Mouse (Mus musculus): Measurements from ENCODE around the gene Gm20388. TPM values are rescaled to one million over a fixed set of nuclear protein-coding genes. Genes with fewer than 3 reads are reported as not detected.

Gm20388 gene
- polyA plus RNA-seq, 1 experiment from 2014 or later: 5.5 TPM

GRCm38 (mm10) chr8:121089631-121090380 is 1179.2 kb downstream of the Gm20388 start:
- no peak for ATAC-seq (ENCODE audit: borderline replicate concordance, extremely low read depth, low FRiP score, low TSS enrichment)
- H3K36me3 ChIP-seq: no peaks in the 10 kb centered on the region
- H3K4me1 ChIP-seq: peaks cover 40% of the 10 kb centered on the region
- peak overlapping the region; percentile 78 for H3K4me2 ChIP-seq
- H3K9me3 ChIP-seq: no peaks in the 10 kb centered on the region
- peak overlapping the region; percentile 73 for H3K4me3 ChIP-seq
- H3K27me3 ChIP-seq: peaks cover 86% of the 10 kb centered on the region
- H3K27ac ChIP-seq: peak overlapping the region; percentile 69
- peak overlapping the region; percentile 51 for H3K9ac ChIP-seq
- WGBS: 10% methylated on average over 32 of the region's 32 CpGs

- Histone ChIP-seq H3K27ac (peak overlapping the region; percentile 69), H3K4me1 (peaks cover 40% of the 10 kb centered on the region), H3K36me3 (no peaks in the 10 kb centered on the region), H3K9me3 (no peaks in the 10 kb centered on the region), H3K4me3 (peak overlapping the region; percentile 11; the same call in 1 of the 2 replicates), H3K4me2 (peak overlapping the region; percentile 78), H3K27me3 (peaks cover 77% of the 10 kb centered on the region), H3K9ac (peak overlapping the region; percentile 51; the same call in 1 of the 2 replicates)
- WGBS: 4% methylated on average over 1 of the region's 1 CpGs
- ATAC-seq (ENCODE audit: borderline replicate concordance, extremely low read depth, low FRiP score, low TSS enrichment): peak; percentile 28; the same call in 1 of the 2 replicates
Observed at GRCm38 (mm10) chr8:121090716-121091115, 1180.1 kb downstream of the Gm20388 start.

GRCm38 (mm10) chr8:121092141-121092540 is 1181.5 kb downstream of the Gm20388 start:
- Histone ChIP-seq H3K27me3 (peaks cover 62% of the 10 kb centered on the region), H3K36me3 (peaks cover 2% of the 10 kb centered on the region), H3K27ac (peak overlapping the region; percentile 69), H3K4me2 (no peak overlapping the region), H3K4me3 (no peak overlapping the region), H3K4me1 (peaks cover 40% of the 10 kb centered on the region), H3K9ac (no peak overlapping the region), H3K9me3 (no peaks in the 10 kb centered on the region)
- ATAC-seq (ENCODE audit: borderline replicate concordance, extremely low read depth, low FRiP score, low TSS enrichment): peak; percentile 46; the same call in 1 of the 2 replicates
- WGBS: 20% methylated on average over 6 of the region's 6 CpGs

GRCm38 (mm10) chr8:121092627-121093026 is 1182.0 kb downstream of the Gm20388 start:
- H3K4me1 ChIP-seq: peaks cover 40% of the 10 kb centered on the region
- ATAC-seq (ENCODE audit: borderline replicate concordance, extremely low read depth, low FRiP score, low TSS enrichment): peak; percentile 44
- peaks cover 60% of the 10 kb centered on the region for H3K27me3 ChIP-seq
- no peak overlapping the region for H3K9ac ChIP-seq
- peak overlapping the region; percentile 26; the same call in 1 of the 2 replicates for H3K4me2 ChIP-seq
- H3K4me3 ChIP-seq: no peak overlapping the region
- WGBS: 1% methylated on average over 16 of the region's 16 CpGs
- H3K27ac ChIP-seq: 0 out of 2 replicates have a peak overlapping the region, but pooled peaks have one; percentile 69
- H3K9me3 ChIP-seq: no peaks in the 10 kb centered on the region
- peaks cover 5% of the 10 kb centered on the region for H3K36me3 ChIP-seq

GRCm38 (mm10) chr8:121093496-121093895 is 1182.9 kb downstream of the Gm20388 start:
- Histone ChIP-seq H3K9ac (no peak overlapping the region), H3K9me3 (no peaks in the 10 kb centered on the region), H3K4me3 (no peak overlapping the region), H3K27me3 (peaks cover 53% of the 10 kb centered on the region), H3K27ac (no peak overlapping the region), H3K4me2 (no peak overlapping the region), H3K36me3 (peaks cover 11% of the 10 kb centered on the region), H3K4me1 (peaks cover 40% of the 10 kb centered on the region)
- ATAC-seq (ENCODE audit: borderline replicate concordance, extremely low read depth, low FRiP score, low TSS enrichment): no peak
- 60% methylated on average over 6 of the region's 6 CpGs for WGBS

GRCm38 (mm10) chr8:121104049-121104818 is 1193.6 kb downstream of the Gm20388 start:
- Histone ChIP-seq H3K9ac (no peak overlapping the region), H3K9me3 (no peaks in the 10 kb centered on the region), H3K36me3 (peaks cover 39% of the 10 kb centered on the region), H3K27me3 (no peaks in the 10 kb centered on the region), H3K4me2 (no peak overlapping the region), H3K4me3 (no peak overlapping the region), H3K27ac (no peak overlapping the region), H3K4me1 (peaks cover 17% of the 10 kb centered on the region)
- ATAC-seq (ENCODE audit: borderline replicate concordance, extremely low read depth, low FRiP score, low TSS enrichment): no peak
- WGBS: 45% methylated on average over 17 of the region's 17 CpGs

- H3K4me1 ChIP-seq: peaks cover 17% of the 10 kb centered on the region
- peaks cover 9% of the 10 kb centered on the region; the same call in 1 of the 2 replicates for H3K36me3 ChIP-seq
- peak; percentile 85 for ATAC-seq (ENCODE audit: borderline replicate concordance, extremely low read depth, low FRiP score, low TSS enrichment)
- H3K9me3 ChIP-seq: no peaks in the 10 kb centered on the region
- H3K4me3 ChIP-seq: peak within 1 kb of the TSS; percentile 90
- peaks cover 14% of the 10 kb centered on the region for H3K27me3 ChIP-seq
- H3K27ac ChIP-seq: peak within 1 kb of the TSS; percentile 62
- WGBS: 2% methylated on average over 75 of the region's 75 CpGs
- H3K9ac ChIP-seq: peak within 1 kb of the TSS; percentile 85
- peak within 1 kb of the TSS; percentile 87 for H3K4me2 ChIP-seq
Observed at GRCm38 (mm10) chr8:121107668-121108656, 1197.3 kb downstream of the Gm20388 start, which contains the start of gene Mthfsd. Gene Mthfsd (minus strand): TSS chr8:121108392.

GRCm38 (mm10) chr8:121108657-121109056 is 1198.0 kb downstream of the Gm20388 start:
- peak overlapping the region; percentile 90 for H3K4me3 ChIP-seq
- H3K36me3 ChIP-seq: peaks cover 6% of the 10 kb centered on the region; the same call in 1 of the 2 replicates
- no peak overlapping the region for H3K27ac ChIP-seq
- H3K4me2 ChIP-seq: peak overlapping the region; percentile 87
- no peaks in the 10 kb centered on the region for H3K9me3 ChIP-seq
- peaks cover 20% of the 10 kb centered on the region for H3K4me1 ChIP-seq
- H3K9ac ChIP-seq: peak overlapping the region; percentile 85
- ATAC-seq (ENCODE audit: borderline replicate concordance, extremely low read depth, low FRiP score, low TSS enrichment): no peak; the same call in 1 of the 2 replicates
- peaks cover 17% of the 10 kb centered on the region for H3K27me3 ChIP-seq
- WGBS: 11% methylated on average over 5 of the region's 5 CpGs

- Histone ChIP-seq H3K9me3 (no peaks in the 10 kb centered on the region), H3K9ac (no peak overlapping the region), H3K27ac (no peak overlapping the region), H3K4me1 (peaks cover 33% of the 10 kb centered on the region), H3K27me3 (peaks cover 41% of the 10 kb centered on the region), H3K4me2 (no peak overlapping the region), H3K4me3 (no peak overlapping the region), H3K36me3 (no peaks in the 10 kb centered on the region)
- no peak for ATAC-seq (ENCODE audit: borderline replicate concordance, extremely low read depth, low FRiP score, low TSS enrichment)
- 20% methylated on average over 7 of the region's 7 CpGs for WGBS
Observed at GRCm38 (mm10) chr8:121111145-121111907, 1200.7 kb downstream of the Gm20388 start.

GRCm38 (mm10) chr8:121113261-121113660 is 1202.6 kb downstream of the Gm20388 start:
- Histone ChIP-seq H3K27ac (no peak overlapping the region), H3K27me3 (peaks cover 60% of the 10 kb centered on the region), H3K4me2 (peak overlapping the region; percentile 28; the same call in 1 of the 2 replicates), H3K9ac (no peak overlapping the region), H3K4me1 (peaks cover 38% of the 10 kb centered on the region), H3K9me3 (no peaks in the 10 kb centered on the region), H3K4me3 (no peak overlapping the region), H3K36me3 (no peaks in the 10 kb centered on the region)
- under 1% methylated on average over 21 of the region's 21 CpGs for WGBS
- 0 out of 2 replicates have a peak, but pooled peaks have one; percentile 4 for ATAC-seq (ENCODE audit: borderline replicate concordance, extremely low read depth, low FRiP score, low TSS enrichment)

All from lung, embryonic 15.5 days (tissue).